Mouse (Mus musculus) midbrain, embryonic 14.5 days (tissue): Measurements from ENCODE around the gene Vstm5. TPM values are rescaled to one million over a fixed set of nuclear protein-coding genes. Genes with fewer than 3 reads are reported as not detected.

Experiments used
- ATAC-seq: fragments of 200-750 bp; cut with Nextera tagmentation; 2 replicates; pipeline ENCODE4 v1.8.0; 2017; ENCODE audit warnings: moderate number of reproducible peaks, moderate library complexity; ENCODE audit not compliant: low FRiP score, low TSS enrichment
- DNase-seq: peaks from one replicate; pipeline ENCODE4 v3.0.0-alpha.2; 2015
- H3K27ac ChIP-seq: fragments of 300-500 bp; sonication (generic); replicated peaks from 2 replicates; pipeline ENCODE4 v1.5.1; 2014; ENCODE audit warnings: mild to moderate bottlenecking, low read depth, low read length, moderate library complexity
- H3K27me3 ChIP-seq: fragments of 300-500 bp; sonication (generic); 2 replicates; pipeline ENCODE4 v1.6.1; 2014; ENCODE audit warnings: low read length, control low read depth, mixed read lengths; ENCODE audit not compliant: control insufficient read depth, insufficient read depth
- H3K36me3 ChIP-seq: fragments of 300-500 bp; sonication (generic); 2 replicates; pipeline ENCODE4 v1.6.1; 2014; ENCODE audit warnings: low read length, control low read depth; ENCODE audit not compliant: control insufficient read depth, insufficient read depth
- H3K4me1 ChIP-seq: fragments of 300-500 bp; sonication (generic); 2 replicates; pipeline ENCODE4 v1.6.1; 2014; ENCODE audit warnings: mild to moderate bottlenecking, antibody characterized with exemption, low read length, control low read depth; ENCODE audit not compliant: control insufficient read depth, insufficient read depth
- H3K4me2 ChIP-seq: fragments of 300-500 bp; sonication (generic); 2 replicates; pipeline ENCODE4 v1.6.1; 2014; ENCODE audit warnings: mild to moderate bottlenecking, low read length, moderate library complexity
- H3K4me3 ChIP-seq: fragments of 300-500 bp; sonication (generic); replicated peaks from 2 replicates; pipeline ENCODE4 v1.5.1; 2014; ENCODE audit warnings: low read depth, low read length
- H3K9ac ChIP-seq: fragments of 300-500 bp; sonication (generic); replicated peaks from 2 replicates; pipeline ENCODE4 v1.6.1; 2014; ENCODE audit warnings: mild to moderate bottlenecking, low read length, moderate library complexity
- H3K9me3 ChIP-seq: fragments of 300-500 bp; sonication (generic); 2 replicates; pipeline ENCODE4 v1.6.1; 2016; ENCODE audit warnings: low read length, control low read depth, mixed read lengths; ENCODE audit not compliant: control insufficient read depth
- WGBS: fragments of 180-500 bp; shearing (Covaris S2); extraction: QIAGEN DNeasy Blood & Tissue Kit; methylation state at CpG from one replicate; pipeline ENCODE4 v1.1.7; 2014; 5-methylcytosine and 5-hydroxymethylcytosine counted together
- polyA plus RNA-seq: library from polyadenylated mRNA; unstranded; fragments of >200 nt; fragmentation: Nextera tagmentation; extraction: Ambion mirVana; gene quantifications from 2 replicates; pipeline ENCODE4 v1.2.1, GENCODE M21; 2014

The Vstm5 gene
- polyA plus RNA-seq, 1 experiment from 2014 or later = 19.8 TPM

DNA sequence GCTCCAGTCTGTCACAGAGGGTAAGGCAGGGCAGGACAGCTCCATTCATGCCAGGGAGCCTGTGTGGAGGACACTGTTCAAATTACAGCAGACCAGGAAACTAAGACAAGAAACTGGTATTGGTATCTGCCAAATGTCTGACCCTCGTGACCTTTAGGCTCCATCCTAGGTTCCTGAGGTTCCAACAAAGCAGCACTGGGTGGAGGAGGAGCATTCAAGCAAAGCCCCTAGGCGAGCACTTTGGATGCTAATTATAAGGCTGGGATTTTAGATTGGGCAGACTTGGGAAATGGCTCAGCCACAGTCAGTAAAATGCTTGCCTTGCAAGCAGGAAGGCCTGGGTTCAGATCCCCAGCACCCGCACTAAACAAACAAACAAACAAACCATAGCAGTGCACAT lies 2.9 kb upstream of the Vstm5 start:
- Histone ChIP-seq H3K9me3 (no peaks in the 10 kb centered on the region), H3K4me3 (no peak overlapping the region), H3K4me1 (0 out of 2 replicates have a peak, but pooled peaks cover 8% of the 10 kb centered on the region), H3K9ac (no peak overlapping the region), H3K27me3 (no peaks in the 10 kb centered on the region), H3K36me3 (no peaks in the 10 kb centered on the region), H3K27ac (no peak overlapping the region), H3K4me2 (no peak overlapping the region)
- DNase-seq (no peak), ATAC-seq (no peak)
- 67% methylated on average over 3 of the region's 3 CpGs for WGBS

DNA sequence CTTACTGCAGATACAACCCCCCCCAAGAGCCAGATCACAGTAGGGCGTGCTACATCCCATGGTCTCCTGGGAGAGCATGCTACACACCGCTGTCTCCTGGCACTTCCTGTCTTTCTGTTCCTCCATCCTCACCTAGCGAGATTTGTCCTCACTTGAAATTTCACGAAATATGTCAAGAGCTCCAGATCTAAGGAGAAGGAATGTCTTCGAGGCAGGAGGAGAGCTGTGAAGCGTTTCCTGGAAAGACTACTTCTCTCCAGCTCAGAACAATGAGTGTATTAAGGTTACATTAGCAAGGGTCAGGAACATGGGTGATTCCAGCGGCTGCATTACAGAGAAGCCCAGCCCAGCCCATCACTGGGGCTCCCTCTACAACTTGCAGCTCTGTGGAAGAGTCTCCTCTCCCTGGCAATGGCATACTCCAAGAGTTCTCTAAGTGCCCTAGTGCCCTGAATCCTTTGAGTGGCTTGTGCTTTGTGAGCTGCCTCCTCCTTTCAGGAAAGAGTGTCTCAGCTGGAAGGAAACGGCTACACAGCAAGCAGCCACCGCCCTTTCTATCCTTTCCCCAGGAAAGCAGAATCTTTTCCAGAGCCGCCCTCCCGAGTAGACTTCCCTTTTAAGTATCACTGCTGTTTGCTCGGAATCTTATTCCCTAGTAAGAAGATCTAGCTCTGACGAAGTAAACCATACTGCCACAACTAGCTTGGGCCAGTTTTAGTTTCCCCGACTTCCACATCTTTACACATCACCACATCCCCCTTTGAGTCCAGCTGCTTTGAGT lies 1.1 kb upstream of the Vstm5 start:
- no peak overlapping the region for H3K9ac ChIP-seq
- no peaks in the 10 kb centered on the region for H3K27me3 ChIP-seq
- no peak for DNase-seq

DNA sequence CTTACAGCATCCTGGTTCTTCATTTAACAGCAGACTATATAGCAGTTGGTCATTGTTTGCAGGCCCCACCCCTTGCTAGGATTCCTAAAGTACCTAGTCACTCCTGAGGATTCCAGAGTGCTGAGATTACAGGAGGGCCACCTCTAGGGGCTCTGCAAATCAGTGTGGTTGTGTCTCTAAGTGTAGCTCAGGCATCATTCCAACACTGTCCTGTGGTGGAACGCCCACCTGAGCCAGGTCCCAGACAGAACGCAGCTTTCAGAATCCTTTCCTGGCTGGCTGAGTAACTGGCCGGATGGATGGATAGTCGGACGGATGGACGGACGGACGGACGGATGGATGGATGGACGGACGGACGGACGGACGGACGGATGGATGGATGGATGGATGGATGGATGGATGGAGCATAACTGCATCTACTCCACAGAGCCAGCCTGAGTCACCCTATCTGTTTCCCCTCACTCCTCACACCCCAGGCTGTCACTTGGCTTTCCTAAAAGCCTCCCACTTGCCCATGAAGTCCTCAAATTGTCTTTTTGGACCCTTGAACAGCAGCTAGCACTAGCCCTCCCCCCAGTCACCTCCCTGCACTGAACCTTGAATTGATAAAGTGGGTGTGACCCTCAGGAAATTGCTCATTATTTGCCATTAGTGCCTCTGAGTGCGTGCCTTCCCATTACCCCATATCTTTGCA lies 401 bp upstream of the Vstm5 start:
- peak overlapping the region; percentile 76 for H3K27ac ChIP-seq
- 0 out of 2 replicates have a peak, but pooled peaks cover 8% of the 10 kb centered on the region for H3K4me1 ChIP-seq
- peak overlapping the region; percentile 51 for H3K4me3 ChIP-seq
- H3K9me3 ChIP-seq = no peaks in the 10 kb centered on the region
- DNase-seq = peak; percentile 8
- WGBS = 73% methylated on average over 16 of the region's 16 CpGs
- no peaks in the 10 kb centered on the region for H3K27me3 ChIP-seq
- no peaks in the 10 kb centered on the region for H3K36me3 ChIP-seq
- H3K4me2 ChIP-seq = peak overlapping the region; percentile 74
- peak; percentile 11; the same call in 1 of the 2 replicates for ATAC-seq
- H3K9ac ChIP-seq = peak overlapping the region; percentile 80

More for the DNA sequence above, 1.1 kb upstream of the Vstm5 start:
- Histone ChIP-seq H3K4me1 (0 out of 2 replicates have a peak, but pooled peaks cover 8% of the 10 kb centered on the region), H3K27ac (no peak overlapping the region), H3K4me2 (no peak overlapping the region), H3K4me3 (no peak overlapping the region), H3K36me3 (no peaks in the 10 kb centered on the region), H3K9me3 (no peaks in the 10 kb centered on the region)
- ATAC-seq = no peak
- 53% methylated on average over 14 of the region's 14 CpGs for WGBS

DNA sequence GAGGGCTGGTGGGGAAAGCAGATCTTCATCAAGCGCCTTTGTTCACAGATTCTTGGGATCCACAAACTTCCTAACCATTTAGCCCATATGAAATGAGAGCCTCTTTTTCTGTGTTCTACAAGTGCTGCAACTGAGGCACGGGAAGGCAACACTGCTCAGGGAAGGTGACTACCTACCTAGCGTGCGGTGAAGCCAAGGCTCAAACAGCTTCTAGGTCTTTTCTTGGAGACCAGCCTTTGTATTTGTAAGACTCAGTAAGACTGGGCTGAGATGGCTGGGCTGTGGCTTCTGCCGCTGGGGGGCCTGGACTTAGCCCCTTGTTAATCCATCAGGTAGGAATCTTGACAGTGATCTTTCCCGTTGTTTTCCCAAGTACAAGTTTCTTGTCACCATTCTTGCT lies 1.2 kb downstream of the Vstm5 start:
- DNase-seq (no peak), ATAC-seq (no peak)
- peak overlapping the region; percentile 74 for H3K4me2 ChIP-seq
- H3K27ac ChIP-seq = no peak overlapping the region
- no peaks in the 10 kb centered on the region for H3K36me3 ChIP-seq
- no peaks in the 10 kb centered on the region for H3K9me3 ChIP-seq
- no peak overlapping the region for H3K9ac ChIP-seq
- H3K4me1 ChIP-seq = 0 out of 2 replicates have a peak, but pooled peaks cover 8% of the 10 kb centered on the region
- H3K4me3 ChIP-seq = no peak overlapping the region; the same call in 1 of the 2 replicates
- no peaks in the 10 kb centered on the region for H3K27me3 ChIP-seq
- WGBS = 88% methylated on average over 6 of the region's 6 CpGs

DNA sequence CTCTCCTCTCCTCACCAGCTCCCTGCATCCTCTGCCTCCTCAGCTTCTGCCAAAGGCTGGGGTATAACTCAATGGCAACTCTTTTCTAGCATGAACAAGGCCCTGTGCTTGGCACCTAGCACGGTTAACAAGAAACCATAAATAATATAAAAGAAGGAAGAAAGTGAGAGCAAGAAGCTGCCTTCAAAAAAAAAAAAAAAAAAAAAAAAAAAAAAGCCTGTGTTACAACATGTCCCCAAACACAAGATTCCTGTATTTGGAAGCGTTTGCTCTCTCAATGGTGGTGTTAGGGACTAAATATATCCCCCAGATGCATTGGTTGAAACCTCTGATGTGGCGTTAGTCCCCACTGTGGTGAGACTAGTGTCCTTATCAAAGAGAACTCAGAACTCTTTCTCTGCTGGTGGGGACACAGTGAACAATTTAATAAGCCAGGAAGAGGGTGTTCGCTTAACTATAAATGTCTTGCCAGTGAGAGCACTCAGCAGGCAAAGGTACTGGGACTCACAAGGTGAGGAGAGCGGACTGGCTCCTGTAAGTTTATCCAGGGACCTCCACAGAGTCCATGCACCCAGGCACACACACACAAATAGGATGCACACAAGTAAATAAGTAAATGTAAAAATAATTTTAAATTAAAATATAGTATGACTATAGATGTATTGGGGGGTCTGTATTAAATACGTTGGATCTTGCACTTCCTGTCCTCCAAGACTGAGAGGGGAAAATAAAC lies 2.2 kb downstream of the Vstm5 start:
- no peak overlapping the region for H3K9ac ChIP-seq
- no peak for ATAC-seq
- WGBS = 72% methylated on average over 6 of the region's 6 CpGs
- no peak overlapping the region for H3K27ac ChIP-seq
- H3K4me1 ChIP-seq = 0 out of 2 replicates have a peak, but pooled peaks cover 8% of the 10 kb centered on the region
- no peaks in the 10 kb centered on the region for H3K36me3 ChIP-seq
- H3K9me3 ChIP-seq = no peaks in the 10 kb centered on the region
- H3K4me2 ChIP-seq = no peak overlapping the region
- no peak for DNase-seq
- H3K27me3 ChIP-seq = no peaks in the 10 kb centered on the region
- H3K4me3 ChIP-seq = no peak overlapping the region

DNA sequence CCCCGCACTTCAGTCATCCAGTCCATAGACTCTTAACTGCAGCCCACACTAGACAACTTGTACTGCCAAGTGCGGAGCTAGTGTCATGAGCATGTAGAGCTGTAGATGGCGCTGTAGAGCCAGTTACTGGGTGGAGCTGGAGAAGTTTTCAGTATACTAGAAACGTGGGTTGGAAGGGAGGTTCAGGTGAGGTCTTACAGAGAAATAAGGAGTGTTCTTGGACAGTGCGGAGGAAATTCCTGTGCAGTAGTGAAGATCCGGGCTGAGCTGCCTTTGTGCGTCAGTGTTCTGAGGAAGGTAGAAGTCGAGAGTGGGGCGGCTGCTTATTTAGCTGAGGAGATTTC lies 2.7 kb downstream of the Vstm5 start:
- Histone ChIP-seq H3K4me1 (0 out of 2 replicates have a peak, but pooled peaks cover 8% of the 10 kb centered on the region), H3K9me3 (no peaks in the 10 kb centered on the region), H3K9ac (no peak overlapping the region), H3K36me3 (no peaks in the 10 kb centered on the region), H3K27ac (no peak overlapping the region), H3K4me3 (no peak overlapping the region), H3K4me2 (no peak overlapping the region), H3K27me3 (no peaks in the 10 kb centered on the region)
- ATAC-seq (no peak), DNase-seq (peak; percentile 54)
- WGBS = 51% methylated on average over 9 of the region's 9 CpGs

DNA sequence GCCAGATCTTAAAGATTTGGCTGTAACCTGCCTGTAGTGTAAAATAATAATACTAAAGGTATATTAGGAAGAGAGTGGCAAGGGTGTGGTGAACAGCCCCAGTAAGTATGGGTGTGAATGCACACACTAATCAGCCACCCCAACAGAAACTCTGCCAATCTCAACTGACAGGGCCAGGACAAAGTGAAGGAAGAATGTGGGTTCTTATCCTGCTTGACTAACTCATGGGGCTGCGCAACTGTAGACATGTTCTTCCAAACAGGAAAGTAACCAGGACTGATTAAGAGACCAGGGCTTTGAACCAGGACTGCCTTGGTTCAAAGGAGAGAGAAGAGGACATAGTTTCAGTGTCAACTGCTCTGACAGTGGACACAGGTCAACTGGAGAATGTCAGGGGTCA lies 3.3 kb downstream of the Vstm5 start:
- Histone ChIP-seq H3K9me3 (no peaks in the 10 kb centered on the region), H3K27me3 (no peaks in the 10 kb centered on the region)
- WGBS = 97% methylated on average over 1 of the region's 1 CpGs

DNA sequence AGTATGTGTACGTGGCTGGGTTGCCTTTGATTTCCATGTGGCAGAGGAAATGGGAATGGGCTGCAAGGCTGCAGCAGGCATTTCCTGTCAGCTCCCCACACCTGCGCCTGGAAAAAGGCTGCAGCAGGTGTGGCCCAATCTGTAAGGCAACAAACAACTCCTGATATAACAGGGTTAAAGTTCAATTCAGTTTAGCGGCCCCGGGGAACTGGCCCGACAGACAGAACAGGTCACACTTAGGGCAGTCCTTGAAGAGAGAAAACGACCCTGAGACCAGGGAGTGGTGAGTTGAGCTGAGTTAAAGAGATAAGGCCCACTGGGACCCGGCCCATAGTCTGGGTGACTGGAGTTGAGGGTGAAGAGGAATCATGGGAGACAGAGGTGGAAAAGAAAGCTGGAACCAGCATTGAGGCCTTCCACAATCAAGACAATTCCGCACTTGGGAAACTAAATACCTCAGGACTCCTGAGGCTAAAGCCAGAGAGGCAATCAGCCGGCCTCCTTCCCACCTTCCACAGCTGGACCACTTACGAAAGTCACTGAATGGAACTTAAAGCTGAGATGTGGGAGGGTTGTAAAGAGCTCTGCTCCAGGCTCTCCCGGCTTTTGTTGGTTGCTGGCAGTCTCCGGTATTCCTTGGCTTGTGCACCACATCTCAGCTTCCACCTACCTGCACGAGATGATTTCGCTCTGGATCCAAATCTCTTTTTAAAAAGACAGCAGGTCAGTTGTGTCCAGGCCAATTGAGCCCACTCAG lies 6.7 kb downstream of the Vstm5 start:
- Histone ChIP-seq H3K27me3 (no peaks in the 10 kb centered on the region), H3K9ac (no peak overlapping the region), H3K4me2 (no peak overlapping the region), H3K9me3 (no peaks in the 10 kb centered on the region), H3K27ac (no peak overlapping the region), H3K36me3 (no peaks in the 10 kb centered on the region), H3K4me1 (no peaks in the 10 kb centered on the region), H3K4me3 (no peak overlapping the region)
- ATAC-seq = no peak
- WGBS = 82% methylated on average over 14 of the region's 14 CpGs
- DNase-seq = no peak

More for the DNA sequence above, 3.3 kb downstream of the Vstm5 start:
- H3K4me3 ChIP-seq = no peak overlapping the region
- H3K4me1 ChIP-seq = 0 out of 2 replicates have a peak, but pooled peaks cover 8% of the 10 kb centered on the region
- H3K9ac ChIP-seq = no peak overlapping the region
- DNase-seq = no peak
- ATAC-seq = no peak
- H3K27ac ChIP-seq = no peak overlapping the region
- H3K4me2 ChIP-seq = no peak overlapping the region
- no peaks in the 10 kb centered on the region for H3K36me3 ChIP-seq
